Mouse (Mus musculus): ENCODE measurements around the gene Nav3.

Nav3 gene

DNA sequence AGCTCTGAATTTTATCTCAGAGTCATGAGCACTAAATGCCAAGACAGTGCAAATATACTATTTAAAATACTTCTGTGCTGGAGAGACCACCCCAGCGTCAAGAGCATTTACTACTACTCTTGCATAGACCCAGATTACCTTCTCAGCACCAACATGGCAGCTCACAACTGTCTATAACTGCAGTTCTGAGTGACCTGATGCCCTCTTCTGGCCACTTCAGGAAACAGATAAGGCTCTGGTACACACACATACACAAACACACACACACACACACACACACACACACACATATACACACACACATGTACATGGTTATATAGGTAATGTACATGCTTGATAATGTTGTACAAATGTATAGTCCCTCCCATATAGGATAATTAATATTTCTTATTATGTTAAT, 551.2 kb downstream of the Nav3 start:
- no peak for DNase-seq

DNA sequence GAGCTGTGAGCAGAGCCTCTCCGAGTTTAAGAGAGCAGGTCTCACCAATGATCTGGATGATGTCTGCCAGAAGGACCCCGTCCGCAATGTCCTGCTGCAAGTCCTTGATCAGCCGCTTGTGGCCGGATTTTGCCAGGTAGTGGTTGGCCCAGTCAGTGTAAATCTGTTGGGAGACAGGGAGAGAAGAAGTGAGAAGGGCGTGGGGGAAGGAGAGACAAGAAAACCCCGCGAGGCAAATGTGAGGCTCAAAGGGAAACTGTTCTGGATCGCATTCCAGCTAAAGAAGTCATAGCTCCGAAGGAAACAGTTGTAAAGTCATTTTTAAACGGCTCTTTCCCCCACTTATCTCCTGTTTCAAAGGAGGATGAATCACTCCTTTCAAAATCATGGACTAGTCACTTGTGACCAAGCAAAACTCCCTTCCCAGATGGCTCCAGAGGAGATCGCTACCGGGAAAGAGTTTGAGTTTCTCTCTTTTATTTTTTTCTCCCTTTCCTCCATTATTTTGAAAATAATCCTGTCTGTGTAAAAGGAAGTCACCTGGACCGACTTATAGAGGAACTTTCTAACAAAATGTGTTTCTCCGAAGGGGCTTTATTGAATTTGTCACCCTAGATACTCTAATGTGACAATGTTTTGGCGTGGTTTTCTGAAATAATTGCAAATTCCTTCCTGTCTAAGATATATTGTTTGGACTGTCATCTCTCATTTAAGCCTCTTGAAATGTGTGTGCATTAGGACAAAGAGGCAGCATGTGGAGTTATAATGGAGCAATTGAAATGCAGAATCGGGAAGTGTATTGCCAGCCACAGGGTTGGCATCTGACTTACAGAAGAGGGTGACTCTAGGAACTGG, 552.1 kb downstream of the Nav3 start:
- DNase-seq = no peak

DNA sequence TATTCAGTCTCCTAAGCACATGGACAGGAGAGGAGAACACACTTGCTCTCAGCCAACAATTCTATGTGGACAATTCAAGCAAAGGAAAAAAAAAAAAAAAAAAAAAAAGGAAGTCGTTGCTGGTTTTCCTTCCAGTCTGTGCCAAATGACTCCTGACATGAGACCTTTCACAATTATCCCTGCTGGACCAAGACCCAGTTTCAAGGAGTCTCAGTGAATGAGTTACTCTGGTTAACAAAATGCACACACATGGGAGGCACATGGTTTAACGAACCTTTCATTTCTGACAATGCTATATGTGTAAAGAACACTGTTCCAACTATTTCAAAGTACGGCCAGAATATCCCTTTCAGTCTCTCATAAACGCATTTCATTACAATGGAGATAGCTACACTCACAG, 552.8 kb downstream of the Nav3 start:
- DNase-seq = no peak

DNA sequence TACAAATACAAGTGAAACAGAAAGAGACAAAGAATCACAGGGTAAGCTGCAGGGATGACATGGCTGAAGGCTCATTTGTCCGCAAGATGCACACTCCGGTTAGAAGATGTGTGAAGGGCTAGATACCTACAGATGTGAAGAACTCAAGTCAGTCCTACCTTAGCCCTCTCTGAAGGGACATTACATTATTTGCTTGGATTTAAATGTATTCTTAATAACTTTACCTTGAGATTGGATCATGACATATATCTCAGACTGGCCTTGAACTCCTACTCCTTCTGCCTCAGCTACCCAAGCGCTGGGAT, 566.9 kb downstream of the Nav3 start:
- no peak for DNase-seq

DNA sequence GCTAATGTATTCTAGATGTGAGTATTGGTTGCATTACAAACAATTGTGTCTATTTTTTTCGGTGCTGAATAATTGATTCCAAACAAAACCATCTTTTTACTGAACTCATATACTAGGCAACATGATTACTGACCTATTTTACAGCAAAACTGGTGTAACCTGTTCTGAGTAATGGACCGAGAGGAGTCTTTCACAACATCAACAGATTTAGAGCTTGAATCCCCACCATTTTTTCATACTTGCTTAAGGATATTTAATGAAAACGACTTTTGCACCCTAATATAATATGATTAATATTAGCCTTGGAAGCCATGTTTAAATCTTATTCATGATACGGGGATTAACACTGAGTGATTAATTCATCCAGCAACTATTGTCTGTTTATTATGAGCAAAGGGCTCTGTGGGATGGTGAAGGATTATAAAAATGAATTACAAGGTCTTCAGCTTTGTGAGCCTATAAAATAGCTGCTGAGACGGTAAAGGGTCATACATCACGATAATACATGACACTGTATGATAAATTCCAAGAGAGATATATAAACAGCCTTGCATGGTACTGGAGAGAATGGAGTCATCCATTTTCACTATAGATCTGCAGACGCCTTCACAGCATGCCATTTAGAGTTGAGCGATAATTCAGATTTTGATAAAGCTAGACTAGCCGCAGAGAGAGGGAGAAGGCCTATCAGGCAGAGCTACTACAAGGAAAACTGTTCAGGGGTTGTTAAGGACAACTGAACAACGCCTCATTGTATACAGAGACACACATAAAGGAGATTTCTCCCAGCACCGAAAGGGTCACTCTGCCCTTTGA, 567.4 kb downstream of the Nav3 start:
- DNase-seq = no peak

DNA sequence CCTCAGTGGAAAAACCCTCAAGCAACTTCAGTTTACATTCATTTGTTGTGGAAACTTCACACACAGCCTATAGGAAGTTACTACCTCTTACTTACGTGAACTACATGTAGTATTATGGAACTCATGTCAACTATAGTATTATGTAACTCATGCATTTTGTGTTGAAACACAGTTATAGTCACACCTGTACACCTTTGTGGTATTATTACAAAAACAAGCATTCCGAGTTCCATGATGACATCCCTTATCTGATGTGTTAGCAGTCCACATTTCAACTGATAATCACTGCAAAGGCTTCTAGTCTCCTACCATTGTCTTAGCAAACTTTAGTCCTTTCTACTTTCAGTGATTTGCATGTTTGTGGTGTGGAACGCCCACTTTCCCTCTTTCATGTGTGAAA, 568.8 kb downstream of the Nav3 start:
- DNase-seq = no peak

DNA sequence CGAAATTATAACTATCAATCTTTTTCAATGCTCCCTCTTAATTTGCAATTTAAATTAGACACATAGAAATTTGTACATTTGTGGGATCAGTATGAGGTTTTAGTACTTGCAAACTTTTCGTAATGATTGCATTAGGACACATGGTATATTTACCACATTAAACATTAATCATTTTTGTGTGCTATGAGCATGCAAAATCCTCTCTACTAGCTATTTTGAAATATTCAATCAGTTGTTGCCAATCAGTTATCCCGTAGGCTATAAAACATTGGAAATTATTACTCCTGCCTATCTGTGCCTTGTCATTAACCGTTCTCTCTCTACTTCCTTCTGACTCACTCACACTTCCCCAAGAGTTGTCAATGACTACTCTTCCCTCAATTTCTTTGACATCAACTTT, 579.9 kb downstream of the Nav3 start:
- no peak for DNase-seq

DNA sequence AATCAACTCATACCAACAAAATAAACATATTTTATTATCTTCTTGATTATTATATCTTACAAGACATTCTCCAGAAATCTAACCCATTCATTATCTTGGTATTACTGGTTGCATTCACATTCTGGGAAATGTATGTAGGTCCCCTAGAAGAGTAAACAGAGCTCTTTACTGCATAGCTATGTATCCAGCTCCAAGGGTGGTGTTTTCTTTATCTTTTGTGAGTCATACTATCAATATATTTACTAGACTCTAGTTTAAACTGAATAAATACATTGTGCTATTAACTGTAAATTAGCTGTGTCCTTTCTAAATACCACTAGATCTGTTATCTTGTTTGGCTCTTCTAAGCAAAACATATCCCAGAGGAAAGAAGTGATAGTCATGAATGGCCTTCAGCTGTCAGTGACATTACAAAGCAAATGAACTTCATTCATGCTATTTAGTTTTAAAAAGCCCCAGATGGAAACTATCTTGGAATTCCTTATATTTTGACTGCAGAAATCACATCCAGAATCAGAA, 580.6 kb downstream of the Nav3 start:
- no peak for DNase-seq

DNA sequence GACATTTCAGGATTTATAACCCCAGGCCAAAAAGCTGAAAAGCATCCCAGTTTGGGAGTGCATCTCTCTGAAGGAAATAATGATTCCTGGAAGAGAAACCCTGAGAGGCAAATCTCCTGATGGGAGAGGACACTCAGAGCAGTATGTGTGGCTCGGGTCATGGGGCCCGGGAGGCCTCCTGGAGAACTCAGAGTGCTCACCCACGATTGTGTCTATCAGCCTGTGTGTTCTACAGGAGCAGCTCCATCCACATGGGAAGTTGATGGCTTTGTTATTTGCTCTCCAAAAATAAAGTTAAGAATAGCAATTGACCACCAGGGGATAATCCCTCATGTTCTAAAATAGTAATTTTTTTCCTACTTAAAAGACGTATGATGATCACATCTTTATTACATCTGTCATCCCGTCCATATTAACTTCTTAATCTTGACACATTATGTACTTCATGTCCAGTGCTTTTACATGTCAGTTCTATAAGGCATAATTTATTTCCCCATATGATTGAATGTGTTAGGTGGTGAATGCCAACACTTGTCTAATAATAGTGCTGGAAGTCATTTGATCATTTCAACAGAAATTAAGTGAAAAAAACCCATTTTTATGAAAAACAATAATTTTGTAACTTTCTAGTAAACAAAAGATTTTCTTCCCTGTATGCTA, 581.2 kb downstream of the Nav3 start:
- DNase-seq = no peak

DNA sequence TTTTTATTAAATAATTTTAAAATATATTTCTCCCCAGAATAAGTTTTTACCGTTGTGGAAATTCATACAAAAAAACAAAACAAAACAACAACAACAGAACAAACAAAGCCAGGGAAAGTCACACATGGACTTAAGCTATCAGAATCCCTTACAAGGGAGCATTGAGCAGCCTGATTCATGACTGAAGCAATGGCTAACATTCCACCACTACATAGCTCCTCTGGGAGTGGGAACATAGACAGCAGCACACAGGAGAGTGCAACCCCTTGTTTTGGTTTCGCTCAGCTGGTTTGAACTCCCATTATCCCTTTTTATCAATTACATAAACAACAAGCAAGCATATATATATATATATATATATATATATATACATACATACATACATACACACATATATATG, 589.9 kb downstream of the Nav3 start:
- DNase-seq = no peak

DNA sequence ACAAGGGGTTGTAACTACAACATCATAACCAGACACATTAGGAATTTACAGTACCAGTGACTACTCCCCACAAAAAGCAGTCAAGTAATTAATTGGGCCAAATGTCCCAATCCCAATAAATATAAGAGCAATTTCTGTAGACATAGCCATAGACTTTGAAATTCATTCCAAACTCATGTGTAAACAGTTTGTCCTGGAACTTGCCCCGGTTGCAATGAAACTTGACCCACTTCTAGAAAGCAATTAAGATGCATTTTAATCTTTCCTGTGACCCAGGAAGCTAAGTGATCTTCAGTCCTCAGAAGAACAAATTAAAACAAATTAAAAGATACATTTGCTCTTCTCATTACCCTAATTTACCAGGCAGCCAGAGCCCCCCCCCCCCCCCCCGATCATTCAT, 590.6 kb downstream of the Nav3 start:
- no peak for DNase-seq

DNA sequence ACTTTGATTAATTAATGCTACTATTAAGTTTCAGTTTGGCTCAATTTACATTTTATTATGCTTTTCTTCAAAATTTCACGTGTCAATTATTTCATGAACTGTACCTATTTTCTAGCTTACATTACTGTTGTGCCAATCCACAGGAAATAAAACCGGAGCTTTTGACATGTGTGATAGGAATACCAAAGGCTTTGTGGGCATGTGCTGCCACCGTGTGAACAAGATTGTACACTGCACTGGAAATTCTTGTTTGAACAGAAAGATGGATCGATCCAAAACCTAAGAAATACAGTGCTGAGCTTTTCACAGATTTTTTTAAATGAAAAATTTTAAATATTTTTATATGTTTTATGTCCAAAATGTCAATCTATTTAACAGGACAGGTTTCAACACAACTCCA, 591.3 kb downstream of the Nav3 start:
- DNase-seq = no peak

DNA sequence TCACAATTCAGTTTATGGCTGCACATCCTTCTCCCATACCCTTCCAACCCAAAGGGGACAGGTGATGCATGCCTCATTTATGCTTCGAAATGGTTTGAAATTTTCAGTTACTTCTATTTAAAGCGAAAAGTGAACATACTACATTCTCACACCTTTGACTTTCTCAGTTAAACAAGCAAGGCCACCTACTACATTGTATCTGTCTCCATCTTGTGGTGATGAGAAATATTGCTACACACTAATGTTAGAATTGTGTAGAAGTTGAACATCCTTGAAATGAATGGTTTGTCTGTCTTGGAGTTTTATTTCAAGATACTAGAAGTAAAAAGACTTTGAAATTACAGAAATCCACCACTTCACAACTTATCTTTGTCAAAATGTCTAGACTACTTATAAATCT, 594.7 kb downstream of the Nav3 start:
- no peak for DNase-seq

DNA sequence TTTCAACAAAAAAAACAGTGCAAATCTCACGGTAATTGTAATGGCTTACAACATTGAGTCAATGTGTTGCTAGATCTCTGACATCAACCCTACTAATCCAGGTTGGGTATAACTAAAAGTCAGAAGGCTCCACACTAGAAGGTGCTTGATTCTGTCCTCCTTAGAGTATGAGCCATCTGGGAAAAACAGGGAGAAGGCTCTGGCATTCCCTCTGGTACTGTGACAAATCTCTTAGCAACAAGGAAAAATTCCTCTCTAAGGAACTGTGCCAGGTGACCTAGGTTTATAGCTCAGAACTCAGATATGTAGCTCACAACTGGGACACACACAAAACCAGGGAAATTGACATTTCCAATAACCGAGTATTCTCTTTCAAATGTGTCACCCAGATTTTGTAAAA, 597.4 kb downstream of the Nav3 start:
- no peak for DNase-seq

DNA sequence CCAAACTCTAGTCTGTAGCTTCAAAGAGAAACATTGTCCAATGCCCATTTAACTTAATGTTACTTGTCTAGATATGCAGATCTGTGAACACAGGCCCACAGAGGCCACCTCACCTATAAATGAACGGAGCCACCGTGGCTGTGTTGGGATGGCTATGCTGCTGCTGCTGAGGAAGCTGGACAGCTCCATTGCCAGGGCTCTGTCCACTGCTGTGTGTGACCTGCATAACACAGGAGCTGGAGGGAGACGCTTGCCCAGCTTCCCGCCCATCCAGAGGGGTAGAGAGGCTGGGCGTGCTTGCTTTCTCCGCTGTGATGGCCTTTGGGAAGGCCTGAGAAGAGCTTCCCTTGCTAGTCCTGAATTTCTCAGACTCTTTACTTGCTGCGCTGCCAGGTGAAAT, 603.6 kb downstream of the Nav3 start:
- DNase-seq = no peak

DNA sequence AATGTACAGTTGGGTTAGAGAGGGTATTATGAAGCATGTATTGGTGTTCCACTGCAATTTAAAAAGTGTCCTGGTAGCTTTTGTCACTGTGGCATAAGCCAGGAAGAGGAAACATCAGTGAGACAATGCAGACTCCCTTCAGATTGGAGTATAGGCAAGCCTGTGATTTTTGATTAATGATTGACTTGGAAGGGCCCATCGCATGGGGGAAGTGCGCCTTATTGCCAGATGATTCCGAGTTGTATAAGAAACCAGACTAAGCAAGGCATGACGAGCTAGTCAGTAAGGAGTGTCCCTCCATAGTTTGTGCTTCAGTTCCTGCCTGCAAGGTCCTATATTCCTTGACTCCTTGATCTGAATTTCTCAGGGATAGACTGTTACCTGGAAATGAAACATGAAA, 608.4 kb downstream of the Nav3 start:
- DNase-seq = no peak

DNA sequence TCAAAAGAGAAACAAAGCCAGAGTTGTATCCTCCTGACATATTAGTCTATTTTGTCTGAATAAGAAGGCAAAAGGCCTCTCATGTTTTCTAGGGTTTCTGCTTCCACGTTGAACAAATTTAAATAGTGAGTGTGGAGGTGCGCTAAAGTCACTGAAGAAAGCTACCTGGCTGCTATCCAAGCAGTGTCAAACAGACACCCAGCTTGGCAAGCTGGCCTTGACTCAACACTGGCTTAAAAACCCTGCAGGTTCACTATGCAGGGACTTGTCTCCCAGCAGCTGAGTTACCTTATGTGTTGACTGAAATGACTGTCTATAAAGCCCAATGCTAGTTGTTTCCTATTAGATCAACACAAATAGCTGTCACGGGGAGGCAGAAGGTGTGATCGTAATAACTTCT, 612.3 kb downstream of the Nav3 start:
- DNase-seq = no peak

DNA sequence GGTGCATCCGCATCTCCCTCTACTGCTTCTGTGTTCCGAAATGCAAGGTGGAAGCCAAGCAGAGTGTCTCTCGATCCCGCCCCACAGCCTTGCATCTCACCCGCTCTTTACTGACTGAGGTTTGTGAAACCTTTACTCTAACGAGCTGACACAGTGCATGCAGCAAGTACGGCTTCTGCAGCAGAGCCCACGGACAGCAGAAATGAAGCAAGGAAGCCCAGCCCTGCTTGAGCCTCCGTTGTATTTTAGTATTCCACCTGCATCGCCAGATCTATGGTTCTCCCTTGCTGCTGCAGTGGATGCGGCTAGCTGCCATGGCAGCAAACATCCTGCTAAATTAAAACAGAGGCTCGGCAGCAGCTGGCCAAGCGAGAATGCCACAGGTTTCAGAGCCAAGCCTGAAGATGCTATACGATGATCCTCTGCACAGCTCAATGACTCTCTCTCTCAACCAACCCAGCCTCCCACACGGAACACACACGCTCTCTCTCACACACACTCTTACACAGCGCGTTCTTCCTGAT, 623.2 kb downstream of the Nav3 start:
- no peak for DNase-seq

DNA sequence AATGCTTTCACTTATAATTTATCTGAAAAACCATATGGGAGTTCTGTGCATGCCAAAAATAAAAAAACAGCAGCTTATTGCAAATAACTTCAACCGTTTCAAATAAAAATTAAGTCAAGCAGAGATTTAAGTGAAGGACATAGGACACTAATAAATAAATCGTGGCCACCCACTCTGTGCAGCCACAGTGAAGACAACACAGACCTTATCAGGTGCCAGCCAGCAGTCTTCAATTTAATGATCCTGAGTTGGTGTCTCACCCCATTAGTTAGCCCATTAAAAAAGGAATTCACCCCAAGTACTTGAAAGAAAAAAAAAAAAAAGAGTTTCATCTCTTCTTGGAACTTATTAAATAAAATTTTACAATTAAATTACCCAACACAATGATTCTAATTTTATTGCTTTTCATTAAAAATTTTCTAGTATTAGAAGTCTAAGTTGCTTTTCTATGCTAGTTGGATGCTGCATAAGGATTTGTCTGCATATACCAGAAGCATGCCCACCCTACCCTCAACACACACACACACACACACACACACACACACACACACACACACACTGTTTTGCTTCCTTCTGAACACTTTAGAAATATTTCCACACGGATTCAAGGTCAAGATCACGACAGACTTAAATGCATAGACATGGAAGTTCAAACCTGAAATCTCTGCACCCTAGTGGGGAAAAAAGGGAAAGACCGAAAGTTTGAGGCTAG, 649.1 kb downstream of the Nav3 start:
- no peak for DNase-seq

DNA sequence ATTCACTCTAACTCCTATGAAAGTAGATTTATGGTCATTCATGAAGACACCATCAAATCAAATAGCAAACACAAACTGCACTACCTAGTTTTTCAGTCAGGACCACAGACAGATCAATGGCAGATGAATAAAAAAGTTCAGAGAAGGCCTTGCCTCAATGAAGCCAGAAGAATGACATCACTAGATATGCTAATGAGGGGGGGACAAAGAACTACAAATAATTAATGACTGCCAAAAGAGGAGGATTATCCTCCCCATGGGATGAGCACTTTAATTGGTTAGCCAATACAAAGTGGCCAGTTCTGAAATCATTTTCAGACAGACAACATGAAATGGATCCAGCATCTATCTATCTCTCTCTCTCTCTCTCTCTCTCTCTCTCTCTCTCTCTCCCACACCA, 652.6 kb downstream of the Nav3 start:
- no peak for DNase-seq

DNA sequence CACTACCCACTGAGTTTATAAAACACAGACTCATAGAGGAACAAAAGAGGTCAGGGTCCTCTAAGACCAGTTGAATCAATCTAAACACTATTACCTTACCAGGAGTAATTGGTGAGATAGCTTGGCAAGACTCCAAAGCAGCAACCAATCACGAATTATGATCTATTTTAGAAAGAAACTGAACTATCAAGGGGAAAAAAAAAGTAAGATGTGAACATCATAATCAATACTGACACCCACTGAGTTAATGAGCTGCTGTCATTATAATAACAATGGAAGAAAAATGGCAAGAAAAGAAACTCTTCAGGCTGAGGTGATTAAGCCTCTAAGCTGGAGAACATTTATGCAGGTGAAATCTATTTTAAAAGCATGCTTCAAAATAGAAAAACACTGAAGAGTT, 653.8 kb downstream of the Nav3 start:
- DNase-seq = no peak

DNA sequence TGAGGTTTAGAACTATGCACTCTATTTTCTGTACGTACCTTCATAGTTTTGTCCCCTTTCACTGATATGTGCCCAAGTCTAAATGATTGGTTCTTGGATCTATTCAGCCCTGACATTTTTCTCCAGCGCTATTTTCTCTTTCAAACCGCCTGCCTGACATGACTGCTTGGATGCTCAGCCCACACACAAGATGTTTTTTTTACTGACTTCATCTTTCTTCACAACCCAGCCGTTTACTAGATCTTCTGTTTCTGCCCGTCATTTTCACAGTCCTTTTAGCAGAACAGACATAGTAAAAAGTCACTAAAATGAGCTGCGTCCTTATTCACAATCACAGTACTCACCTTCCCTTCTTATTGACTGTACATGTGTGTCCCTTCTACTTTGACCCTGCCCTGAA, 656.8 kb downstream of the Nav3 start:
- DNase-seq = no peak

DNA sequence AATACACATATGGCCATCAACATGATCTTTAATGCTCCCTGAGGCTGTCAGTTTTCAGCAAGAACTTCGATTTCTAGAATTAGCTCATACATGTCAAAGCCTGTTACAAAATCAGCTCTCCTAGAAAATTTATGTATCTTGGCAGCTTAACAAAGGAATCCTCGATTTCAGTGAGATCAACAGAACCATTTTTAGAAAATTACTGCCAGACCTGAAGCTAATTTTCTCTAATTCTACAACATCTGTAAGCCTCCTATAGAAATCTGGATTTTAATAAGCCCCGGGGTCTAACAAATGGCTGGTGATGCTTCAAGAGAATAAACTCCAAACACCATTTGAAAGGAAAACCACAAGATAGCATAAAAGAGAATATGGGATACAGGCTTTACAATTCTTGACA, 659.0 kb downstream of the Nav3 start:
- DNase-seq = no peak

Data from thymus, postnatal 36 days (tissue).